Mouse (Mus musculus): ENCODE data around the gene Ccl11. TPM values are rescaled to one million over a fixed set of nuclear protein-coding genes. Genes with fewer than 3 reads are reported as not detected.

The Ccl11 gene
- polyA plus RNA-seq, 1 experiment from 2014 or later: 66.6 TPM

GRCm38 (mm10) chr11:82032678-82033344 is 24.8 kb upstream of the Ccl11 start:
- TF ChIP-seq CTCF (IDR thresholded peaks at IDR 0.05; ENCODE audit: low read depth): no peak
- no peak overlapping the region for H3K4me3 ChIP-seq (ENCODE audit: low read depth, low read length)
- no peak overlapping the region for H3K4me2 ChIP-seq (replicated peaks; ENCODE audit: low read depth)
- H3K9me3 ChIP-seq (ENCODE audit: control insufficient read depth): no peaks in the 10 kb centered on the region
- no peak overlapping the region for H3K9ac ChIP-seq (ENCODE audit: low read depth, low read length)
- no peaks in the 10 kb centered on the region for H3K4me1 ChIP-seq (replicated peaks; ENCODE audit: control insufficient read depth, insufficient read depth, low read length)
- H3K27me3 ChIP-seq (replicated peaks; ENCODE audit: control insufficient read depth, insufficient read depth, low read length): no peaks in the 10 kb centered on the region
- 0 out of 2 replicates have a peak overlapping the region, but pooled peaks have one; percentile 8 for H3K27ac ChIP-seq (ENCODE audit: low read depth, low read length)
- ATAC-seq: no peak
- no peaks in the 10 kb centered on the region for H3K36me3 ChIP-seq (ENCODE audit: control insufficient read depth, insufficient read depth)
- 36% methylated on average over 8 of the region's 8 CpGs for WGBS

DNA sequence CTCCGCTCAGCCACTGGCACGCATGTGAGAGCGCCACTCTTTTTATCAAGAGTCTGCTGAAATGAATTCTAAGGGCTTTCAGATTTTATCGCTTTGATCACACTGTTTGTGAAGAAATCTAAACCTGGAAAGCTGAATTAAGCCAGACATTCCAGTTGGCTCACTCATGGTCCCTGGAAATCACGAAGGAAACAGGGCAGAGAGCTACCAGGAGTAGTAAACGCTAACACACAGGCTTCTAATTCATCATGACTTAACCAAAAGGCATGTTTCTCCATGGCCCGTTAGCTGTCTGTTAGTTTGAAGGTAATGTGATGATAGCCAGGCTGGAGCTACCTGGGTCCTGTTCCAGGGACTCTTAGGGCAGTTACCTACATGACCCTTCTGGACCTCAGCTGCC is 23.2 kb upstream of the Ccl11 start:
- no peak overlapping the region for H3K9ac ChIP-seq (ENCODE audit: low read depth, low read length)
- no peak for TF ChIP-seq CTCF (IDR thresholded peaks at IDR 0.05; ENCODE audit: low read depth)
- 81% methylated on average over 7 of the region's 7 CpGs for WGBS
- no peaks in the 10 kb centered on the region for H3K4me1 ChIP-seq (replicated peaks; ENCODE audit: control insufficient read depth, insufficient read depth, low read length)
- no peak overlapping the region for H3K4me3 ChIP-seq (ENCODE audit: low read depth, low read length)
- no peak overlapping the region for H3K4me2 ChIP-seq (replicated peaks; ENCODE audit: low read depth)
- H3K9me3 ChIP-seq (ENCODE audit: control insufficient read depth): no peaks in the 10 kb centered on the region
- ATAC-seq: no peak
- H3K27me3 ChIP-seq (replicated peaks; ENCODE audit: control insufficient read depth, insufficient read depth, low read length): no peaks in the 10 kb centered on the region
- H3K36me3 ChIP-seq (ENCODE audit: control insufficient read depth, insufficient read depth): no peaks in the 10 kb centered on the region
- no peak overlapping the region for H3K27ac ChIP-seq (ENCODE audit: low read depth, low read length)

GRCm38 (mm10) chr11:82035356-82035755 is 22.3 kb upstream of the Ccl11 start, which contains the start of gene Ccl2:
Ccl2 (plus strand) TSS chr11:82035571.
- ATAC-seq: no peak

DNA sequence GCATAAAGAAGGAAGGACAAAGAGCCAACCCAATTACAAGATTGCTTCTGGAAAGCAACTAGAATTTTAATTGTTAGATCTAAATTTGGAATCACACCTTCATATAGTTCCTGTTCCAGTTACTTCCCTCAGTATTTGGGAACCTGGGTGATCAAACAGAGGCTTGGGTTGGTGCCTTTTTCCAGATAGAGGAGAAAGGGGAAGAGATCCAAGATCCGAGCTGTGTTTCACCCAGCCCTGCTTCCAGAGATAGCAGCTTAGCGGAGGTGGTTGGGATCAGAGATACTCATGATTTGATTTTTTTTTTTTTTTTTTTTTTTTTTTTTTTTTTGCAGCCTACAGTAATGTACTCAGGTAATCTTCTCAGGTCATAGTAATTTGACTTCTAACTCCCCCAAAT is 21.8 kb upstream of the Ccl11 start:
- Histone ChIP-seq H3K27ac (ENCODE audit: low read depth, low read length) (no peak overlapping the region), H3K4me2 (replicated peaks; ENCODE audit: low read depth) (no peak overlapping the region), H3K9ac (ENCODE audit: low read depth, low read length) (no peak overlapping the region), H3K36me3 (ENCODE audit: control insufficient read depth, insufficient read depth) (no peaks in the 10 kb centered on the region), H3K4me1 (replicated peaks; ENCODE audit: control insufficient read depth, insufficient read depth, low read length) (no peaks in the 10 kb centered on the region), H3K4me3 (ENCODE audit: low read depth, low read length) (no peak overlapping the region), H3K27me3 (replicated peaks; ENCODE audit: control insufficient read depth, insufficient read depth, low read length) (no peaks in the 10 kb centered on the region), H3K9me3 (ENCODE audit: control insufficient read depth) (no peaks in the 10 kb centered on the region)
- no peak for TF ChIP-seq CTCF (IDR thresholded peaks at IDR 0.05; ENCODE audit: low read depth)
- ATAC-seq: no peak
- 84% methylated on average over 2 of the region's 2 CpGs for WGBS

More at GRCm38 (mm10) chr11:82035356-82035755, 22.3 kb upstream of the Ccl11 start, which contains the start of gene Ccl2:
- Histone ChIP-seq H3K9me3 (ENCODE audit: control insufficient read depth) (no peaks in the 10 kb centered on the region), H3K4me2 (replicated peaks; ENCODE audit: low read depth) (no peak within 1 kb of the TSS), H3K36me3 (ENCODE audit: control insufficient read depth, insufficient read depth) (no peaks in the 10 kb centered on the region), H3K4me3 (ENCODE audit: low read depth, low read length) (no peak within 1 kb of the TSS), H3K4me1 (replicated peaks; ENCODE audit: control insufficient read depth, insufficient read depth, low read length) (no peaks in the 10 kb centered on the region), H3K27me3 (replicated peaks; ENCODE audit: control insufficient read depth, insufficient read depth, low read length) (no peaks in the 10 kb centered on the region), H3K9ac (ENCODE audit: low read depth, low read length) (no peak within 1 kb of the TSS), H3K27ac (ENCODE audit: low read depth, low read length) (no peak within 1 kb of the TSS)
- TF ChIP-seq CTCF (IDR thresholded peaks at IDR 0.05; ENCODE audit: low read depth): no peak
- 33% methylated on average over 5 of the region's 5 CpGs for WGBS

DNA sequence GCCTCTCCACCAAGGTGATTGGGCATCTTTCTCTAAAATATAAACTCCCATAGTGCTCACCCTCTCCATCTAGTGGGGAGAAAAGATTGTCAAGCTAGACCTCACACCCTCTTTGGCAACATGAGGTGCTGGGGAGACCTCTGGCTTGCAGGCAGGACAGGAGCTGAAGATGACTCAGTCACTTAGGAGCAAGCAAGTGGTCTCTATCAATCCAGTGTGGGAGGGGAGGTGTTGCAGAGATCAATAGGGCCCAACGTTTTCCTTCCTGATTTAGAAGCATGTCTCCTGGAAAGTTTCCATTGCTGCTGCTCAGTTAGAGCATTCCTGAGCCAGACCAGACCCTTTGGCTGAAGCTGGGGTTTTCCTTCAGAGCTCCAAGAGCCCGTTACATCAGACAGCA is 19.1 kb upstream of the Ccl11 start, which contains the start of gene Gm17268:
TSS of gene Gm17268 (minus strand) at position 28 of the 400 bp plus-strand sequence.
- no peaks in the 10 kb centered on the region for H3K27me3 ChIP-seq (replicated peaks; ENCODE audit: control insufficient read depth, insufficient read depth, low read length)
- no peaks in the 10 kb centered on the region for H3K36me3 ChIP-seq (ENCODE audit: control insufficient read depth, insufficient read depth)
- ATAC-seq: no peak
- H3K9ac ChIP-seq (ENCODE audit: low read depth, low read length): no peak within 1 kb of the TSS
- WGBS: 19% methylated on average over 2 of the region's 2 CpGs
- H3K4me1 ChIP-seq (replicated peaks; ENCODE audit: control insufficient read depth, insufficient read depth, low read length): no peaks in the 10 kb centered on the region
- H3K27ac ChIP-seq (ENCODE audit: low read depth, low read length): no peak within 1 kb of the TSS
- no peak within 1 kb of the TSS for H3K4me2 ChIP-seq (replicated peaks; ENCODE audit: low read depth)
- no peak within 1 kb of the TSS for H3K4me3 ChIP-seq (ENCODE audit: low read depth, low read length)
- TF ChIP-seq CTCF (IDR thresholded peaks at IDR 0.05; ENCODE audit: low read depth): peak; percentile 50
- H3K9me3 ChIP-seq (ENCODE audit: control insufficient read depth): no peaks in the 10 kb centered on the region

- Histone ChIP-seq H3K9me3 (ENCODE audit: control insufficient read depth) (no peaks in the 10 kb centered on the region), H3K36me3 (ENCODE audit: control insufficient read depth, insufficient read depth) (no peaks in the 10 kb centered on the region), H3K4me1 (replicated peaks; ENCODE audit: control insufficient read depth, insufficient read depth, low read length) (no peaks in the 10 kb centered on the region), H3K4me2 (replicated peaks; ENCODE audit: low read depth) (no peak overlapping the region), H3K27me3 (replicated peaks; ENCODE audit: control insufficient read depth, insufficient read depth, low read length) (no peaks in the 10 kb centered on the region), H3K27ac (ENCODE audit: low read depth, low read length) (no peak overlapping the region), H3K9ac (ENCODE audit: low read depth, low read length) (no peak overlapping the region), H3K4me3 (ENCODE audit: low read depth, low read length) (no peak overlapping the region)
- no peak for TF ChIP-seq CTCF (IDR thresholded peaks at IDR 0.05; ENCODE audit: low read depth)
- ATAC-seq: no peak
- WGBS: 62% methylated on average over 3 of the region's 3 CpGs
Observed at GRCm38 (mm10) chr11:82039132-82039660, 18.4 kb upstream of the Ccl11 start.
